Mouse (Mus musculus) intestine, embryonic 16.5 days (tissue): ENCODE data around the gene Parn. TPM values are rescaled to one million over a fixed set of nuclear protein-coding genes. Genes with fewer than 3 reads are reported as not detected.
A peak's percentile ranks its signal among the peaks of the same experiment; 100 is the strongest.

Source experiments
- ATAC-seq: fragments of 200-750 bp; cut with Nextera tagmentation; 2 replicates; pipeline ENCODE4 v1.8.0; 2017; ENCODE audit warnings: moderate TSS enrichment, moderate library complexity
- H3K27ac ChIP-seq: fragments of 300-500 bp; sonication (generic); 2 replicates; pipeline ENCODE4 v1.5.1; 2014; ENCODE audit warnings: mild to moderate bottlenecking, low read length
- H3K27me3 ChIP-seq: fragments of 300-500 bp; sonication (generic); replicated peaks from 2 replicates; pipeline ENCODE4 v1.6.1; 2014; ENCODE audit warnings: low read length, control low read depth, mixed read lengths; ENCODE audit not compliant: control insufficient read depth, insufficient read depth
- H3K36me3 ChIP-seq: fragments of 300-500 bp; sonication (generic); 2 replicates; pipeline ENCODE4 v1.6.1; 2014; ENCODE audit warnings: low read length, control low read depth; ENCODE audit not compliant: control insufficient read depth, insufficient read depth
- H3K4me1 ChIP-seq: fragments of 300-500 bp; sonication (generic); 2 replicates; pipeline ENCODE4 v1.6.1; 2014; ENCODE audit warnings: low read length, control low read depth, mixed read lengths; ENCODE audit not compliant: control insufficient read depth, insufficient read depth
- H3K4me2 ChIP-seq: fragments of 300-500 bp; sonication (generic); 2 replicates; pipeline ENCODE4 v1.6.1; 2014; ENCODE audit warnings: low read depth, low read length, control low read depth
- H3K4me3 ChIP-seq: fragments of 300-500 bp; sonication (generic); 2 replicates; pipeline ENCODE4 v1.5.1; 2014; ENCODE audit warnings: mild to moderate bottlenecking, low read length
- H3K9ac ChIP-seq: fragments of 300-500 bp; sonication (generic); 2 replicates; pipeline ENCODE4 v1.6.1; 2014; ENCODE audit warnings: low read depth, low read length
- H3K9me3 ChIP-seq: fragments of 300-500 bp; sonication (generic); 2 replicates; pipeline ENCODE4 v1.6.1; 2016; ENCODE audit warnings: low read length, control low read depth; ENCODE audit not compliant: control insufficient read depth
- WGBS: fragments of 180-500 bp; shearing (Covaris S2); extraction: QIAGEN DNeasy Blood & Tissue Kit; methylation state at CpG from one replicate; pipeline ENCODE4 v1.1.7; 2014; 5-methylcytosine and 5-hydroxymethylcytosine counted together
- polyA plus RNA-seq: library from polyadenylated mRNA; unstranded; fragments of >200 nt; fragmentation: Nextera tagmentation; extraction: Ambion mirVana; gene quantifications from 2 replicates; pipeline ENCODE4 v1.2.1, GENCODE M21; 2015

The Parn gene
- polyA plus RNA-seq, 1 experiment from 2014 or later = 39.4 TPM

DNA sequence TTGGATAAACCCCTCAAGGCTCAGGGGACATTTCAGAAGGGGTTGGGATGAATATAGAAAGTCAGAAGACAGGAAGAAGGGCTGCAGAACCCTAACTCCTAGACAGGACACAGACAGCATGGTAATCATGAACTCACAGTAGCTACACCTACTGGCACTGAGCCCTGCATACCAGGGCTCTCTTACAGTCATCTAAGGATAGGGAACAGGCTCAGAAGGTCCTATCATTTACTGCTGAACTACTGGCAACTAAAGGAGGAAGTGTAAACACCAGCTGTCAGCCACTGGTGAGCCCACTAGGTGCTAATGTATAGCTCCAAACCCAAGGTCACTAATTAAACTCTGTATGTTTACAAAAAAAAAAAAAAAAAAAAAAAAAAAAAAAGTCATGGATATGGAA is 56.6 kb downstream of the Parn start:
- Histone ChIP-seq H3K9me3 (no peaks in the 10 kb centered on the region), H3K9ac (no peak overlapping the region), H3K4me1 (peaks cover 11% of the 10 kb centered on the region), H3K27ac (peak overlapping the region; percentile 78), H3K4me2 (no peak overlapping the region), H3K4me3 (no peak overlapping the region), H3K27me3 (no peaks in the 10 kb centered on the region), H3K36me3 (no peaks in the 10 kb centered on the region; the same call in 1 of the 2 replicates)
- ATAC-seq = peak; percentile 92

DNA sequence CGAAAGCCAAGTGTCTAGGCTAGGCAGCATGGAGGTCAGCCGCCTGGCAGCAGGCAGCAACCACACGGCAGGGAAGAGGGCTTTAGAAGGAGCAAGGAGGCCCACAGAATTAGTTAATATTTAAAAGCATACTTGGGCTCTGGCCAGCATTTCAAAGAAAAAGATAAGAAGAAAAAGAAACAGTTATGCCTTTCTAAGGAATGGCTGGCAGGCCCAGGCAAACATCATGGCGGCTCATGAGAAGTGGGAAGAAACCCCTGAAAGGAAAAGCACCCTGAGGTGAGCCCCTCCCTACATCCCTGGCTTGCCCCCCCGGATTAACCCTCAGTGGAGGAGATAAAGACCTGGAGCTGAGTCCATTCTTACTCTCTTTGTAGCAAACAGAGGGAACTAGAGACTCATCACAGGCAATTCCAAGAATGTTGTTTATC is 57.0 kb downstream of the Parn start:
- Histone ChIP-seq H3K4me1 (peaks cover 11% of the 10 kb centered on the region), H3K9ac (no peak overlapping the region), H3K4me3 (no peak overlapping the region), H3K36me3 (no peaks in the 10 kb centered on the region; the same call in 1 of the 2 replicates), H3K27ac (peak overlapping the region; percentile 78), H3K27me3 (no peaks in the 10 kb centered on the region), H3K4me2 (no peak overlapping the region), H3K9me3 (no peaks in the 10 kb centered on the region)
- ATAC-seq = peak; percentile 88
- WGBS = 47% methylated on average over 5 of the region's 5 CpGs

DNA sequence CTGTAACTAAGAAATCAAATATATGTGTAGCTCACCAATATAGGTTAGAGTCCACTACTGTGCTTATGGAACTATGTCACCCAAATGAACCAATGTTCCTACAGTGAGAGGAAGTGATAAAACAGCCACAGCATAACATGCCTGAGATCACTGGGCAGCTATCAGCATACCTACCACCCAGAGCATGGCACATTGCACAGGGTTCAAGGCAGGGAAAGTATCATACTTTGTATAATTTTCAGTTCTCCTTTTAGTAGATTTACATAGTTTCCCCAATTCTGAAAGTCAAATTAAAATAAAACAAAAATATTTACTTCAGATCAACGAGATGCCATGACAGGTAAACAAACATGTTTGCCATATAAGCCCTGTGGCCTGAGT is 59.3 kb downstream of the Parn start:
- H3K4me1 ChIP-seq = peaks cover 11% of the 10 kb centered on the region
- H3K4me3 ChIP-seq = no peak overlapping the region
- H3K9ac ChIP-seq = no peak overlapping the region
- H3K9me3 ChIP-seq = no peaks in the 10 kb centered on the region
- H3K36me3 ChIP-seq = no peaks in the 10 kb centered on the region; the same call in 1 of the 2 replicates
- H3K4me2 ChIP-seq = no peak overlapping the region
- ATAC-seq = no peak
- H3K27me3 ChIP-seq = no peaks in the 10 kb centered on the region
- H3K27ac ChIP-seq = no peak overlapping the region
- WGBS = 88% methylated on average over 1 of the region's 1 CpGs

DNA sequence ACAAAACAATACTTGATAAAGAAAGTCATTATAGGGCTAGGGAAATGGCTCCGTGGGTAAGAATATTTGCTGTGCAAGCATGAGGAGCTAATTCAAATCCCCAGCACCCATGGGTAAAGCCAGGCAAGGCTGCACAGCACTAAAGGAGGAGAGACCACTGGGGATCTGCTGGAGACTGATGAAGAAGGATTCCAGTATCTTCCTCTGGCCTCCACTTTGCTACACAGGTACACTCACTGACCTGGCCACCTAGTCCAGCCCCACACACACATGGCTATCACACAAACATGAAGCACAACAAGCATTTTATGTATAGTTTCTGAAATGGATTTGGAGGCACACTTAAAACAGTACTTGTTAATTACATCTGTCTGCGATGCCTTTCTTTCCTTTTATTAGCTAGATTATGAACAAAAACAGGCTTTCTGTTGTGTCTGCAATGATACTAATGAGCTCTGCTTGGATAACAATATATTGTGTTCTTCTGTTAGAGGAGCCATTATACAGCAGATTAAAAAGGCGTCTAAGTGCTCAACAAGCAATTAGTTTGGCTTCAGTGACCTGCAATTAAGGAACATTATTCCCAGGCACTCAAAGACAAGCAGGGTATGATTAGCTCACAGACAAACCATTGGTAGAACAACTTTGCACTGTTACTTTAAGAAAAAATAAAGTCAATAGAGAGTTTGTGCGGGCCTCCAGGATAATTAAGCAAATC is 59.8 kb downstream of the Parn start:
- ATAC-seq = no peak
- H3K4me2 ChIP-seq = no peak overlapping the region
- H3K27ac ChIP-seq = no peak overlapping the region
- H3K9me3 ChIP-seq = no peaks in the 10 kb centered on the region
- no peaks in the 10 kb centered on the region; the same call in 1 of the 2 replicates for H3K36me3 ChIP-seq
- 78% methylated on average over 4 of the region's 4 CpGs for WGBS
- H3K4me3 ChIP-seq = no peak overlapping the region
- peaks cover 11% of the 10 kb centered on the region for H3K4me1 ChIP-seq
- no peaks in the 10 kb centered on the region for H3K27me3 ChIP-seq
- H3K9ac ChIP-seq = no peak overlapping the region

DNA sequence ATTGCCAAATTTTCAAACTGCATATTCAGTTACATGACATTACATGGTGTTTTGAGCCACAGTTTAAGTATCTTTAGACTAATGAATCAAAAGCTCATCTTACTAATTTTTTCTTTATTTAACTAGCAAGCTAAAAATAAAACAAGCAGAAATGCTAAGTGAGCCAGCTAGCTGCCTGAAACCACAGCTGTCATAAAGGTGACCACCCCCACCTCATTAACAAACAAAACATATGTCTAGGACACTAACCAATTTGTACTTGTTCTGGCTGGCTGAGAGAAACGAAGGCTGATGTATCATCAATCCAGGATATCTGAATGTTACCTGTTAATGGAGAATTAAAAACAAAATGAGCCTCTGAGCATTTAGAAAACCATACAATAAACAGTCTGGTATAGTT is 65.2 kb downstream of the Parn start:
- WGBS = 53% methylated on average over 1 of the region's 1 CpGs
- Histone ChIP-seq H3K4me3 (no peak overlapping the region), H3K36me3 (peaks cover 6% of the 10 kb centered on the region; the same call in 1 of the 2 replicates), H3K9ac (no peak overlapping the region), H3K4me2 (no peak overlapping the region), H3K4me1 (no peaks in the 10 kb centered on the region), H3K9me3 (peaks cover under 1% of the 10 kb centered on the region; the same call in 1 of the 2 replicates), H3K27ac (no peak overlapping the region), H3K27me3 (no peaks in the 10 kb centered on the region)
- ATAC-seq = no peak

DNA sequence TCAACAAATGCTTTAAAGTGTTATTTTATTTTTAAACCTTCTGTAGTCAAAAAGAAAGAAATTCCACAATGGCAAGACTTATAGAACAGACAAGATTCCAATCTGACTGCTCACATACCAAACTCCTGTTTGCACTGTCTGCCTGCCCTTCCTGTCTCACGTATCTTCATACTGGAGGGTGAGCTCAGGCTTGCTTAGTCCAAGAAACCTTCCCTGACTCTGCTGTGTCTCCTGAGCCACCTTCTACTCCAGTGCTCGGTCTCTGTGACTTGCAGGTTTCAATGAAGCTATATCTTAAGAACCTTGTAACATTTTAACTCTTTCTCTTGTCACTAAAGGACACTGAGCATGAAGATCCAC is 78.9 kb downstream of the Parn start:
- ATAC-seq = peak; percentile 53; the same call in 1 of the 2 replicates

DNA sequence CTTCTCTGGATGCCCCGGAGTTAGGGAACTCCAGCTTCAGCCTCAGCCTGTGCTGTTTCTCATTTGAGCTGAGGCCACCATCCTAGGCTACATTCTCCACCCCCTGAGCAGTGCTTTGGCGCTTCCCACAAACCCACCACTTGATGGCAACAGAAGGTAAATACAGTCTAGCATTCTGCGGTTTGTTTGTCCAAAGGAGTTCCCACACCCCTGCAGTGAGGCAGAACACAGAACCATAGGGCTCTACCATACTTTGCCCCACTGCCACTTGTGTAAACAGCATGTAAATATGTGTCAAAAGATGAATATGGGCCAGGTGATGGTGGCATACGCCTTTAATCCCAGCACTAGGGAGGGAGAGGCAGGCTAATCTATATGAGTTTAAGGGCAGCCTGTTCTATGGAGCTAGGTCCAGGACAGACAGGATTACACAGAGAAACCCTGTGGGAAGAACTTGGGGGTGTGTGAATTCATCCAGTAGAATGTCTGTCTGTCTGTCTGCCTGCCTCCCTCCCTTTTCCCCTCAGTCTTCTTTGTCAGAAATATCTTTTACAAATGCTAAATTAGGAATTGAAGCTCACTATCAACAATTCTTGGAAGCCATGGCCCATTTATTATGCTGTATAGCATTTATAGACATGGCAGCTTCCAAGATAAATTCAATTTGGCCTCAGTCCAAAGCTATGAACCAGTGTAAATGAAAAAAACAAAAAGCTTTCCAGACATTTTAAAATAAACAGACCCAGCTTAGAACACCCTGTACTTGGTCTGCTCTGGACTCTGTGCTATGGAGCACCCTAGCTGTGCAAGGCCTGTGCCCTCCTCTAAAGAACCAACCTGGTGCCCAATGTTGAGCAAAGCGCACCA is 79.6 kb downstream of the Parn start:
- no peaks in the 10 kb centered on the region for H3K27me3 ChIP-seq
- H3K9ac ChIP-seq = no peak overlapping the region
- H3K4me3 ChIP-seq = no peak overlapping the region
- H3K9me3 ChIP-seq = no peaks in the 10 kb centered on the region
- no peaks in the 10 kb centered on the region; the same call in 1 of the 2 replicates for H3K36me3 ChIP-seq
- no peak overlapping the region for H3K4me2 ChIP-seq
- peak overlapping the region; percentile 64 for H3K27ac ChIP-seq
- WGBS = 64% methylated on average over 5 of the region's 5 CpGs
- peaks cover 8% of the 10 kb centered on the region; the same call in 1 of the 2 replicates for H3K4me1 ChIP-seq
- peak; percentile 74 for ATAC-seq

More for the DNA sequence above, 78.9 kb downstream of the Parn start:
- Histone ChIP-seq H3K4me1 (peaks cover 8% of the 10 kb centered on the region; the same call in 1 of the 2 replicates), H3K27me3 (no peaks in the 10 kb centered on the region), H3K4me3 (no peak overlapping the region), H3K36me3 (no peaks in the 10 kb centered on the region; the same call in 1 of the 2 replicates), H3K9me3 (no peaks in the 10 kb centered on the region), H3K4me2 (no peak overlapping the region), H3K27ac (peak overlapping the region; percentile 64), H3K9ac (no peak overlapping the region)
- 51% methylated on average over 2 of the region's 2 CpGs for WGBS

DNA sequence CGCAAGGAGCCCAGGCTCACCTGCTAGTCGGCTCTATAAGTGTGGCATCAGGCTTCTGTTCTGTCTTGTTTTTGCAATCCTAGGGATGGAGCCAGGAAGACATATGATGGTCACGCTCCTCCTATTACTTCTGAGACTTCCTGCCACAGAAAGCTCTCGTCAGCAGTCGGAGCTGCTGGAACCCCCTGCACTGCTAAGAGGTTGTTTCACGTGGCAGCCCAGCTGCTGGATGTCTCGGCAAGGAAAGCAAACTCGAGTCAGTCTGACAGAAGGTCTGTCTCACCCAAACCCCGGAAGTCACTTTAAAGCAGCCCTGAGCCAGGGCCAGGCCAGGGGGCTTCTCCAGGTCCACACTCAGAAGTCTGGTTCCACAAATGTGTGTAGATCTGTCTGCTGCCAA is 82.7 kb downstream of the Parn start:
- peak overlapping the region; percentile 23; the same call in 1 of the 2 replicates for H3K27ac ChIP-seq
- H3K4me1 ChIP-seq = peaks cover 8% of the 10 kb centered on the region; the same call in 1 of the 2 replicates
- ATAC-seq = peak; percentile 56
- no peak overlapping the region for H3K9ac ChIP-seq
- H3K27me3 ChIP-seq = no peaks in the 10 kb centered on the region
- no peak overlapping the region for H3K4me2 ChIP-seq
- H3K9me3 ChIP-seq = no peaks in the 10 kb centered on the region
- H3K4me3 ChIP-seq = no peak overlapping the region
- H3K36me3 ChIP-seq = no peaks in the 10 kb centered on the region
- WGBS = 57% methylated on average over 9 of the region's 9 CpGs

DNA sequence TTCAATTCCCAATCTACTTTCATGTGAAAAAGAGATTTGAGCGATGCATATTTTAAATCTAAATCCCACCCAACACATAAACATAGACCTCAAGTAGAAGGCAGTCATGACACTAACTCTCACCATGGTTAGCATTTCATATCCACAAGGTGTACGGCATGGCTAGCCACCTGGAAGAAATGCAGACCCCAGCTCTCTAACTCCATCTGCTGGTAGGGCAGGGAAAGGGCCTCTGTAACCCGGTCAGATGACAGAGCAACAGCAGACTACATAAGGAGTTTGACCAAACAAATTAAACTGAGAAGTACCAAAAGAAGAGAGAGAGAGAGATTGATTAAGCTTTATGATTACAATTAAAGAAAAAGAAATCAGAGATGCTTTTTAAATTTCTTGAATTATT is 87.2 kb downstream of the Parn start:
- Histone ChIP-seq H3K27ac (no peak overlapping the region), H3K9me3 (no peaks in the 10 kb centered on the region), H3K36me3 (no peaks in the 10 kb centered on the region), H3K9ac (no peak overlapping the region), H3K27me3 (no peaks in the 10 kb centered on the region), H3K4me3 (no peak overlapping the region), H3K4me2 (no peak overlapping the region), H3K4me1 (no peaks in the 10 kb centered on the region)
- no peak for ATAC-seq
- 91% methylated on average over 3 of the region's 3 CpGs for WGBS
